Mouse (Mus musculus) hindbrain, postnatal 0 days (tissue): ENCODE results near the gene Draxin. TPM values are rescaled to one million over a fixed set of nuclear protein-coding genes. Genes with fewer than 3 reads are reported as not detected.

Source experiments
- ATAC-seq: fragments of 200-750 bp; cut with Nextera tagmentation; 2 replicates; pipeline ENCODE4 v1.8.0; 2017; ENCODE audit warnings: mild to moderate bottlenecking, moderate TSS enrichment, moderate library complexity
- DNase-seq: peaks from one replicate; pipeline ENCODE4 v3.0.0-alpha.2; 2015; ENCODE audit warnings: low spot score
- H3K27ac ChIP-seq: fragments of 300-500 bp; sonication (generic); 2 replicates; pipeline ENCODE4 v1.5.1; 2014; ENCODE audit warnings: mild to moderate bottlenecking
- H3K27me3 ChIP-seq: fragments of 300-500 bp; sonication (generic); 2 replicates; pipeline ENCODE4 v1.6.1; 2014; ENCODE audit warnings: low read length, mixed read lengths; ENCODE audit not compliant: insufficient read depth
- H3K36me3 ChIP-seq: fragments of 300-500 bp; sonication (generic); 2 replicates; pipeline ENCODE4 v1.6.1; 2014; ENCODE audit warnings: low read length, mixed read lengths; ENCODE audit not compliant: insufficient read depth
- H3K4me1 ChIP-seq: fragments of 300-500 bp; sonication (generic); 2 replicates; pipeline ENCODE4 v1.6.1; 2014; ENCODE audit warnings: antibody characterized with exemption, low read length, mixed read lengths; ENCODE audit not compliant: insufficient read depth
- H3K4me2 ChIP-seq: fragments of 300-500 bp; sonication (generic); 2 replicates; pipeline ENCODE4 v1.6.1; 2014; ENCODE audit warnings: low read depth, mild to moderate bottlenecking, low read length, moderate library complexity, mixed read lengths
- H3K4me3 ChIP-seq: fragments of 300-500 bp; sonication (generic); 2 replicates; pipeline ENCODE4 v1.5.1; 2014; ENCODE audit warnings: low read length
- H3K9ac ChIP-seq: fragments of 300-500 bp; sonication (generic); replicated peaks from 2 replicates; pipeline ENCODE4 v1.6.1; 2014; ENCODE audit warnings: mild to moderate bottlenecking, low read length, moderate library complexity, mixed read lengths
- H3K9me3 ChIP-seq: fragments of 300-500 bp; sonication (generic); 2 replicates; pipeline ENCODE4 v1.6.1; 2016; ENCODE audit warnings: low read length, mixed read lengths
- CTCF ChIP-seq: IDR thresholded peaks from 2 replicates; pipeline ENCODE4 v1.5.1; 2016; ENCODE audit warnings: antibody characterized with exemption, control low read depth, low read depth
- WGBS: fragments of 180-500 bp; shearing (Covaris S2); extraction: QIAGEN DNeasy Blood & Tissue Kit; methylation state at CpG from one replicate; pipeline ENCODE4 v1.1.7; 2014; 5-methylcytosine and 5-hydroxymethylcytosine counted together
- polyA plus RNA-seq: library from polyadenylated mRNA; unstranded; fragments of >200 nt; fragmentation: Nextera tagmentation; extraction: Ambion mirVana; gene quantifications from 2 replicates; pipeline ENCODE4 v1.2.1, GENCODE M21; 2015
- total RNA-seq: library from RNA; depleted of rRNA; stranded (reverse); fragments of >200 nt; gene quantifications from 2 replicates; pipeline ENCODE4 v1.2.3, GENCODE M21; 2014

The Draxin gene
- total and polyA plus RNA-seq, 2 experiments from 2014 or later = 7.2 to 44.9 TPM

- no peaks in the 10 kb centered on the region for H3K9me3 ChIP-seq
- H3K9ac ChIP-seq = no peak overlapping the region
- H3K36me3 ChIP-seq = no peaks in the 10 kb centered on the region
- WGBS = 85% methylated on average over 11 of the region's 11 CpGs
- peaks cover 5% of the 10 kb centered on the region; the same call in 1 of the 2 replicates for H3K4me1 ChIP-seq
- DNase-seq = no peak
- no peak overlapping the region for H3K4me3 ChIP-seq
- H3K27me3 ChIP-seq = no peaks in the 10 kb centered on the region
- no peak overlapping the region for H3K27ac ChIP-seq
- TF ChIP-seq CTCF = no peak
- H3K4me2 ChIP-seq = no peak overlapping the region
- ATAC-seq = no peak
Measured at GRCm38 (mm10) chr4:148092551-148093271, 37.8 kb downstream of the Draxin start.

DNA sequence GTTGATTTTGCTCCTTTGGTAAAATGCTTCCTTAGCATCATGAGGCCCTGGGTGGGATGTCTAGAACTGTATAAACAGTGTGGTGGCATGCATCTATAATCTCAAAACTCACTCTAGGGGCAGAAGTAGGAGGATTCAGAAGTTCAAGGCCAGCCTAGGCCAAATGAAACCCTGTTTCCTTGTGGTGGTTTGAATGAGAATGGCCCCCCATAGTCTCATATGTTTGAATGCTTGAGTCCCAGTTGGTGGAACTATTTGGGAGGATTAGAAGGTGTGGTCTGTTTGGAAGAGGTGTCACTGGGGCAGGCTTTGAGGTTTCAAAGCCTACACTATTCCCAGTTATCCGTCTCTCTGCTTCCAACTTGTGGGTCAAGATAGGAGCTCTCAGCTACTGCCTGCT is 39.3 kb downstream of the Draxin start:
- no peak overlapping the region for H3K9ac ChIP-seq
- H3K4me3 ChIP-seq = no peak overlapping the region
- H3K9me3 ChIP-seq = no peaks in the 10 kb centered on the region
- TF ChIP-seq CTCF = no peak
- 100% methylated on average over 1 of the region's 1 CpGs for WGBS
- H3K4me2 ChIP-seq = no peak overlapping the region
- H3K36me3 ChIP-seq = no peaks in the 10 kb centered on the region
- no peak for ATAC-seq
- no peak overlapping the region for H3K27ac ChIP-seq
- H3K27me3 ChIP-seq = no peaks in the 10 kb centered on the region
- no peak for DNase-seq
- peaks cover 5% of the 10 kb centered on the region; the same call in 1 of the 2 replicates for H3K4me1 ChIP-seq

DNA sequence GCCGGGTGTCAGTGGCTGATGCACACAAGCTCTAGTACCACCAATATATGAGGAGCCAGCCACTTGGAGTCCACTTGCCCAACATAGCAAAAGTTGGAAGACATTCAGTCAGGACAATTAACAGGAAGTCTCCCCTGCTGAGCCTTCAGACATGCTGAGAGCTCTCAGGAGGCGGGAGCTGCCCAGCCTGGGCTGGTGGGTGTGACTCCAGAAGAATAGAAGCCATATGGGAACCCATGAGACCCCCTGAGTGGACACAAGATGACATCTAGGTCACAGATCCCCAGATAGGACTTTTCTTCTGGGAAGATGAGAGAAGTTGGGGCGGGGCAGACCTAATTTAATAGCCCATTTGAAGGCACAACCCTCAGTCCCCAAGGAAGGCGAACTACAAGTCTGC is 41.3 kb downstream of the Draxin start:
- Histone ChIP-seq H3K4me2 (no peak overlapping the region), H3K4me3 (no peak overlapping the region), H3K9ac (no peak overlapping the region), H3K4me1 (peaks cover 5% of the 10 kb centered on the region; the same call in 1 of the 2 replicates), H3K36me3 (no peaks in the 10 kb centered on the region), H3K27me3 (no peaks in the 10 kb centered on the region), H3K27ac (no peak overlapping the region), H3K9me3 (no peaks in the 10 kb centered on the region)
- TF ChIP-seq CTCF = no peak
- DNase-seq (no peak), ATAC-seq (no peak)
- WGBS = 51% methylated on average over 4 of the region's 4 CpGs

DNA sequence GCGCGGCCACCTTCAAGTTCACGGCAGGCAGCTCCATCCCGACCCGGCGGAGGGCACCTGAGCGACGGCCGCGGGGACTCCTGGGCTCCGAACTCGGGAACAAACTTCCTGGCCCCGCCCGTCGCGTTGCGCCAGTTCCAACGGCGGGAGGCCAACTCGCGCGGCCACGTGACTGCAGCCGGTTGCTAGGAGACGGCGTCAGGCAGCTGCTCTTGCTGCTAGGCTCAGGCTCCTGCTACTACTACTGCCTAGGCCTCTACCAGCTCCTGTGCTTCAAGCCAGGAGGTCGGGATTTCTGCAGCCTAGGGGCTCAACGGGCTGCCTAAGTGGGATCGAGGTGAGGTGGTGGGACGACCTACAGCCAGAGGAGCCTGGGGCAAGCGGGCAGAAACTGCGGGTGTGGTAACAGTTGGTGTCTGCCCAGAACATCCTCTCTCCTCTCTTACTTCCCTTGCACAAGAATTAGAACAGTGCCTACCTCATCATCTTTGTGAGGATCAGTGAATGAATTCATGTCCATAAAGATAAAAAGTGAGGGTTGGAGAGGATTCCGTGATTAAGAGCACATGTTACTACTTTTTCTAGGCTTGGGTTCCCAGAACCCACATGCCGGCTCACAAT is 42.5 kb downstream of the Draxin start, which contains the start of gene Agtrap:
Agtrap (minus strand) TSS at position 125 of the 621 bp plus-strand sequence.
- H3K27ac ChIP-seq = peak within 1 kb of the TSS; percentile 70; the same call in 1 of the 2 replicates
- WGBS = 4% methylated on average over 34 of the region's 34 CpGs
- peak within 1 kb of the TSS; percentile 49 for H3K9ac ChIP-seq
- no peak for TF ChIP-seq CTCF
- H3K4me1 ChIP-seq = peaks cover 5% of the 10 kb centered on the region; the same call in 1 of the 2 replicates
- DNase-seq (peak; percentile 95), ATAC-seq (peak; percentile 92)
- no peaks in the 10 kb centered on the region for H3K36me3 ChIP-seq
- H3K27me3 ChIP-seq = no peaks in the 10 kb centered on the region
- H3K4me3 ChIP-seq = peak within 1 kb of the TSS; percentile 50
- peak within 1 kb of the TSS; percentile 84 for H3K4me2 ChIP-seq
- H3K9me3 ChIP-seq = no peaks in the 10 kb centered on the region

DNA sequence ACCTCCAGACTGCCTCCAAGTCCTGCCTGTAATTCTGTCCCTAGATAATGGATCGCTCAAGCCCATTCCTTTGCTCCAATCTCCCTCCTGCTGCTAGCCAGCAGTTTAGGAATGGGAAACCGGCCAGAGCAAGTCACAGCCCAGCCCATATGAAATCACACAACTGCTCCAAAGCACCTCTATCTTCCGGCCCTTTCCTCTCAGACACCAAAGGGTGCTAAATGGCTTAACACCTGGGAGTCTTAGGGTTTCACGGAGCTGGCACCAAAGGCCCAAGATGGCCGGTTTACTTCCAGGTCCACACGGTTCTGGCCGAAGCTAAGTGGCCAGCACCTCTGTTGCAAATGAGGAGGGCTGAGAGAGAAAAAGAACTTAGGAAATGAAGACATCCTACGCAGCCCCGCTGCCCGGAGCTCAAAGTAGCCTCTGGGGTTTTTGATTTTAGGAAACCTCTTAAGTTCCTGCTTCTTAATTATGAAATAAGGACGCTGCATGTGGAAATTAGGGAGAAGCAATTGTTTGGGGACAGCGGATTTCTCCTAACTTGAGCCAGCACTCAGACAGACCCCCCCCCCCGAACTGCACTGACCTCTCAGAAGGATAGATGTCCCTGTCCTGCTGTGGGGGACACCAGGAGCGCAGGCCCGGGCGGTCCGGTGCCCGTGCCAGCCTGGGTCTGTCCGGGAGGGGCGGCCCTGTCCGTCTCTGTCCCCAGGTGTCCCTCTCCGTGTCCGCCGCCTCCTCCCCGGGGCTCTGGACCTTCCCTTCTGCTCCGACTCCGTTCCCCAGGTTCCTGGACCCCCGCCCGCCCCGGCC is 43.2 kb downstream of the Draxin start:
- Histone ChIP-seq H3K36me3 (no peaks in the 10 kb centered on the region), H3K27me3 (no peaks in the 10 kb centered on the region), H3K4me2 (peak overlapping the region; percentile 84), H3K27ac (peak overlapping the region; percentile 70; the same call in 1 of the 2 replicates), H3K9ac (peak overlapping the region; percentile 49), H3K9me3 (no peaks in the 10 kb centered on the region), H3K4me3 (peak overlapping the region; percentile 50), H3K4me1 (peaks cover 5% of the 10 kb centered on the region; the same call in 1 of the 2 replicates)
- 5% methylated on average over 29 of the region's 30 CpGs for whole genome bisulfite sequencing
- TF ChIP-seq CTCF = no peak
- peak; percentile 50; the same call in 1 of the 2 replicates for ATAC-seq
- no peak for DNase-seq

- H3K27ac ChIP-seq = no peak overlapping the region
- ATAC-seq (no peak), DNase-seq (no peak)
- H3K4me1 ChIP-seq = peaks cover 5% of the 10 kb centered on the region; the same call in 1 of the 2 replicates
- no peaks in the 10 kb centered on the region for H3K9me3 ChIP-seq
- H3K36me3 ChIP-seq = no peaks in the 10 kb centered on the region
- 63% methylated on average over 3 of the region's 3 CpGs for WGBS
- H3K4me2 ChIP-seq = no peak overlapping the region
- TF ChIP-seq CTCF = no peak
- H3K27me3 ChIP-seq = no peaks in the 10 kb centered on the region
- H3K9ac ChIP-seq = no peak overlapping the region
- H3K4me3 ChIP-seq = no peak overlapping the region
Measured at GRCm38 (mm10) chr4:148085907-148086305, 44.6 kb downstream of the Draxin start.
